Mouse (Mus musculus): ENCODE results near the gene Slc8b1.

- no peak for TF ChIP-seq CTCF (IDR thresholded peaks at IDR 0.05; ENCODE audit: extremely low read depth, insufficient read length, insufficient replicate concordance, low read depth, low read length)
- TF ChIP-seq POLR2A (IDR thresholded peaks at IDR 0.05; ENCODE audit: low read depth, low read length) = no peak
Observed at GRCm38 (mm10) chr5:120558041-120558440, 47.1 kb downstream of the Slc8b1 start.
